Mouse (Mus musculus) bone marrow, adult 2 months (tissue): ENCODE results near the gene Vmn1r51. TPM values are rescaled to one million over a fixed set of nuclear protein-coding genes. Genes with fewer than 3 reads are reported as not detected.
"Not testable (repeated sequence)": the region's sequence is repeated elsewhere in the genome, so short reads cannot be mapped to it uniquely, and the experiment has no call there.

ENCODE experiments used
- H3K27ac ChIP-seq: fragments of 200-500 bp; 2 replicates; pipeline ENCODE4 v1.5.1; 2012; ENCODE audit warnings: low read depth, mild to moderate bottlenecking, control low read depth, inconsistent platforms, low read length; ENCODE audit not compliant: control insufficient read depth, poor library complexity, insufficient read depth
- H3K4me1 ChIP-seq: fragments of 200-500 bp; 2 replicates; pipeline ENCODE4 v1.6.1; 2011; ENCODE audit warnings: low read length; ENCODE audit not compliant: control insufficient read depth, insufficient read depth
- H3K4me3 ChIP-seq: fragments of 200-500 bp; replicated peaks from 2 replicates; pipeline ENCODE3; 2011; ENCODE audit warnings: mild to moderate bottlenecking, low read depth, low read length, control low read depth; ENCODE audit not compliant: control insufficient read depth
- CTCF ChIP-seq: fragments of 200-500 bp; IDR thresholded peaks from 2 replicates; pipeline ENCODE4 v1.5.1; 2011; ENCODE audit warnings: low read length, control low read depth; ENCODE audit not compliant: control insufficient read depth, insufficient read depth
- POLR2A ChIP-seq: fragments of 200-500 bp; IDR thresholded peaks from 2 replicates; pipeline ENCODE4 v1.6.1; 2011; ENCODE audit warnings: low read depth, mild to moderate bottlenecking, control low read depth, low read length, borderline replicate concordance; ENCODE audit not compliant: control insufficient read depth
- WGBS: fragments of 180-500 bp; shearing (Covaris S2); methylation state at CpG from one replicate; pipeline ENCODE4 v1.1.7; 2018; 5-methylcytosine and 5-hydroxymethylcytosine counted together
- polyA plus RNA-seq: library from polyadenylated mRNA; stranded (reverse); fragments of >200 nt; gene quantifications from 2 replicates; pipeline ENCODE4 v1.2.4, GENCODE M21; 2011; ENCODE audit warnings: low replicate concordance; ENCODE audit not compliant: missing spikeins, insufficient read depth, insufficient read length

Vmn1r51 gene
- polyA plus RNA-seq, result not detected in 2 replicates

DNA sequence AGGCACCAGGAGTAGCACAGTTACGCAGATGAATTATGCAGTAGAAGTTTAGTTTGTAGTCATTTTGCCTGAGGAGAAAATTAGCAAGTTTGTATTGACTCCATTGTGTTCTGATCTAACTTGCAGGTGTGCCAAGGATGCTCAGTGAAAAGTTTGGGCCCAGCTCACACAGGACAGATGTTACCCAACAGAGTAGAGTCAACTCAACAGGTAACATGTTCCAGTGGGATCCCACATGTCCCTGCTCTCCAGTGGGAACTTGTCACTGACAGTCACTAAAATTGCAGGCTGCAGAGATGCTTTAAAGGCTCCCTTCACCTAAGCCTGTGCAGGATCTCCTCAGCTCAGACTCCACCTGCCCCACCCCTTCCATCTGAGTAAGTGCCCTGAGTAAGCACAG, at the start of gene Vmn1r51:
Gene Vmn1r51, plus strand, starts transcription at position 301 of the 400 bp plus-strand sequence.
- not testable (repeated sequence) for H3K27ac ChIP-seq, H3K4me1 ChIP-seq, H3K4me3 ChIP-seq
- WGBS, result 79% methylated on average over 1 of the region's 1 CpGs

DNA sequence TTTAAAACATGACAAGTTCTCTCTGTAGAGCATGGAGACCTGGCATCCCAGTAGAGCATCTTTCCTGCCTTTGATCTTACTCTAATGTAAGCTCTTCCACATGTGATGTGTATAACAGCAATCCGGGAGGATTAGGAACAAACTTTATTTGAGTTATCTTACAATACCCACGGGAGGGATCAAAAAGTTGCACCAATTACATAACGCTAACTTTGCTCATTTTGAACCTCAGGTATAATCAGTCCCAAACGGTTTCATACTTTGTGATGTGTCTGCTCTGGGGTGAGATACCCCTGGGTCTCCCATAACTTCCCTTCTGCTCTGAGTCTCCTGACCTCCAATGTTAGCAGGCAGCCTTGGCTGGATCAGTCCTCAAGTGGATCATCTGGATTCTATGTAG, 44.0 kb upstream of the Vmn1r51 start, which contains the start of gene Vmn1r49:
Gene Vmn1r49, minus strand, starts transcription at position 101 of the 400 bp plus-strand sequence.
- Histone ChIP-seq H3K27ac (no peak within 1 kb of the TSS), H3K4me1 (no peaks in the 10 kb centered on the region), H3K4me3 (no peak within 1 kb of the TSS)
- TF ChIP-seq CTCF, result no peak
- TF ChIP-seq POLR2A, result no peak
- 78% methylated on average over 4 of the region's 4 CpGs for WGBS

DNA sequence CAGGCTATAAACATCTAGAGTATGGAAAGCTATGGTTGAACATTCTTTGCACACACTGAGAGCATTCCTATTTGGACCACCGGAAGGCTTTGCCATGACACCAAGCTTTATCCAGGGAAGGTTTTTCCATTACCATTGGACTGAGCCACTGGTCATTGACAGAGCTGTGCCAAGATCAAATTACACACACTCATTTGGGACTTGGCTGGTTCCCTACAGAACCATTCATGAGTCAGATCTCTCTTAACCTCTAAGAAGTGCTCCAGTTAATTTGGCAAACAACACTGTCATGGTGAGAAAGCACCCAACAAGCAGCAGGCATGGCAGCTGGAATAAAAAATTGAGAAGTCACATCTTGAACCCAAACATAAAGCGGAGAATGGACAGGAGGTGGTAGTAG, 21.8 kb upstream of the Vmn1r51 start:
- no peak overlapping the region for H3K27ac ChIP-seq
- TF ChIP-seq POLR2A (no peak), CTCF (no peak)
- 85% methylated on average over 2 of the region's 2 CpGs for WGBS
- no peaks in the 10 kb centered on the region for H3K4me1 ChIP-seq
- H3K4me3 ChIP-seq, result no peak overlapping the region

DNA sequence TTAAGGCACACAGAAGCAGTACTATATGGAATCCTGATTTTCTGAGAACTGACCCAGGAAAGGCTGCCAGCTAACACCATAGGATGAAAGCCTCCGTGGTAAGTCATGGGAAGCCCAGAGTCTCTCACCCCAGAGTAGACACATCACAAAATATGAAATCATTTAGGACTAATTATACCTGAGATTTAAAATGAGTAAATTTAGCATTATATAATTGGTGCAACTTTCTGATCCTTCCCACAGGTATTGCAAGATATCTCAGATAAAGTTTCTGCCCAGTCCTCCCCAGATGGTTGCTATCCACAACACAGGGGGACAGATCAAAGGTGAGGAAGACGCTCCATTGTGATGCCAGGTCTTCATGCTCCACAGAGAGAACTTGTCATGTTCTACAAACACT, 21.3 kb upstream of the Vmn1r51 start, which contains the start of gene Vmn1r50:
Gene Vmn1r50, plus strand, starts transcription at position 301 of the 400 bp plus-strand sequence.
- TF ChIP-seq CTCF (no peak), POLR2A (no peak)
- H3K4me1 ChIP-seq, result no peaks in the 10 kb centered on the region
- no peak within 1 kb of the TSS for H3K27ac ChIP-seq
- no peak within 1 kb of the TSS for H3K4me3 ChIP-seq
- 44% methylated on average over 2 of the region's 2 CpGs for WGBS

DNA sequence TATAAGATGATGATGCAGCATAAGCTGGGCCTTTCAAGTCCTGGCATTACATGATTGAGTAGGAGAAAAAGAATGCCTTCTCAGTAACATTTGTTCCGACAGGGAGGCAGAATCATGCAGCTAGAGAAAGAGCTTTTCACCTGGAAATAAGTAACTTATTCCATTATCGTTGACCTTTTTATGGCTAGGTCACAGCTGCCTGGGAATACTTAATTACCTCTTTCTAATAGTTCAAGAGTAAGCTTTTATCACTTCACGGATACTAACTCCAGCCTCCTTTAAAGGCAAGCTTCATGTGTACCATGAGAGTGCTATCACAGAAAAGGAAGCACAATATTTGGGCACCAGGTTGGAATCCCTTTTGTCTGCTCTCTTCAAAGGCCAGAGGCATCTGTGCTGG, 37.7 kb downstream of the Vmn1r51 start:
- H3K4me3 ChIP-seq, result no peak overlapping the region
- TF ChIP-seq CTCF, result no peak
- no peak for TF ChIP-seq POLR2A
- WGBS, result 74% methylated on average over 3 of the region's 3 CpGs
- no peaks in the 10 kb centered on the region for H3K4me1 ChIP-seq
- no peak overlapping the region for H3K27ac ChIP-seq

DNA sequence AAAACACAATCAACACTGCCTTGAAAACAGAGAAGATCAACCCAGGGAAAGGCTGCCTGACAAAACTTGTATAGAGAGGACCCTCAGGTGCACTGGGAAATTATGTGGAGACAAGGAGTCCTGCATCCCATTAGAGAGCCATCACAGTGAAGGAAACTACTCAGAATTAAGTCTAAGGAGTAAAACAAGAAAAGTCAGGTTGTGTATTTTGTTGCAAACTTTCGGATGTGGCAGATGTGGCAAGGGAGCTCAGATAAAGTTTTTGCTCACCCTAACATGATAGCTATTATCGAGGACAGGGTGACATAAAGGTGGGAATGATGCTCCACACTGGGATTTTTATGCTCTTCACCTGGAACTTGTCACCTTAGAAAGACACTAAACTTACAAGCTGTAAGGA, 52.1 kb downstream of the Vmn1r51 start, which contains the start of gene Vmn1r52:
Gene Vmn1r52, plus strand, starts transcription at position 301 of the 400 bp plus-strand sequence.
- no peak within 1 kb of the TSS for H3K27ac ChIP-seq
- 46% methylated on average over 2 of the region's 2 CpGs for WGBS
- TF ChIP-seq CTCF (no peak), POLR2A (no peak)
- no peaks in the 10 kb centered on the region for H3K4me1 ChIP-seq
- H3K4me3 ChIP-seq, result no peak within 1 kb of the TSS

Other genes starting within 250 kb of the Vmn1r51 start
- not detected in 2 replicates for gene Vmn1r42, start 246.2 kb upstream of the Vmn1r51 start, polyA plus RNA-seq
- gene Vmn1r43, start 246.2 kb upstream of the Vmn1r51 start, polyA plus RNA-seq, result not detected in 2 replicates
- gene Vmn1r44, start 238.9 kb upstream of the Vmn1r51 start, polyA plus RNA-seq, result not detected in 2 replicates
- gene Vmn1r45, start 182.0 kb upstream of the Vmn1r51 start, polyA plus RNA-seq, result not detected in 2 replicates
- not detected in 2 replicates for gene Vmn1r46, start 153.3 kb upstream of the Vmn1r51 start, polyA plus RNA-seq
- not detected in 2 replicates for gene Vmn1r47, start 106.4 kb upstream of the Vmn1r51 start, polyA plus RNA-seq
- gene Vmn1r48, start 85.8 kb upstream of the Vmn1r51 start, polyA plus RNA-seq, result not detected in 2 replicates
- not detected in 2 replicates for gene Vmn1r49, start 44.1 kb upstream of the Vmn1r51 start, polyA plus RNA-seq
- not detected in 2 replicates for gene Vmn1r50, start 21.2 kb upstream of the Vmn1r51 start, polyA plus RNA-seq
- gene Vmn1r52, start 52.2 kb downstream of the Vmn1r51 start, polyA plus RNA-seq, result not detected in 2 replicates
- gene V1ra8, start 80.2 kb downstream of the Vmn1r51 start, polyA plus RNA-seq, result not detected in 2 replicates
- not detected in 2 replicates for gene Vmn1r53, start 101.8 kb downstream of the Vmn1r51 start, polyA plus RNA-seq
- not detected in 2 replicates for gene Vmn1r54, start 123.7 kb downstream of the Vmn1r51 start, polyA plus RNA-seq
- not detected in 2 replicates for gene BC048671, start 178.6 kb downstream of the Vmn1r51 start, polyA plus RNA-seq
- gene Chst13, start 202.6 kb downstream of the Vmn1r51 start, polyA plus RNA-seq, result 1.4 and 2.4 TPM in 2 replicates
- gene Uroc1, start 210.7 kb downstream of the Vmn1r51 start, polyA plus RNA-seq, result 1.1 and 2.5 TPM in 2 replicates
- 3.9 and 5.1 TPM in 2 replicates for gene Zxdc, start 246.9 kb downstream of the Vmn1r51 start, polyA plus RNA-seq